Mouse (Mus musculus): ENCODE data around the gene Zfp575. TPM values are rescaled to one million over a fixed set of nuclear protein-coding genes. Genes with fewer than 3 reads are reported as not detected.

The Zfp575 gene
- polyA plus RNA-seq, 1 experiment from 2014 or later: 6.6 TPM

- Histone ChIP-seq H3K36me3 (peaks cover 45% of the 10 kb centered on the region), H3K4me1 (replicated peaks) (peaks cover 9% of the 10 kb centered on the region), H3K4me2 (replicated peaks) (no peak overlapping the region), H3K9me3 (no peaks in the 10 kb centered on the region), H3K27ac (no peak overlapping the region), H3K9ac (replicated peaks) (no peak overlapping the region), H3K4me3 (replicated peaks) (no peak overlapping the region), H3K27me3 (no peaks in the 10 kb centered on the region)
- ATAC-seq: no peak
- WGBS: 91% methylated on average over 12 of the region's 12 CpGs
Measured at GRCm38 (mm10) chr7:24551985-24552759, 35.3 kb downstream of the Zfp575 start.

- whole genome bisulfite sequencing: 31% methylated on average over 13 of the region's 13 CpGs
- Histone ChIP-seq H3K4me2 (replicated peaks) (peak overlapping the region; percentile 75), H3K9ac (replicated peaks) (peak overlapping the region; percentile 79), H3K9me3 (no peaks in the 10 kb centered on the region), H3K4me1 (replicated peaks) (peaks cover 18% of the 10 kb centered on the region), H3K36me3 (peaks cover 19% of the 10 kb centered on the region), H3K4me3 (replicated peaks) (peak overlapping the region; percentile 82), H3K27ac (peak overlapping the region; percentile 64; the same call in 1 of the 2 replicates), H3K27me3 (no peaks in the 10 kb centered on the region)
- ATAC-seq: no peak
Measured at GRCm38 (mm10) chr7:24547534-24548036, 39.9 kb downstream of the Zfp575 start.

- H3K27ac ChIP-seq: peak overlapping the region; percentile 64
- no peaks in the 10 kb centered on the region for H3K9me3 ChIP-seq
- peak overlapping the region; percentile 82 for H3K4me3 ChIP-seq (replicated peaks)
- H3K36me3 ChIP-seq: peaks cover 13% of the 10 kb centered on the region
- H3K4me1 ChIP-seq (replicated peaks): peaks cover 18% of the 10 kb centered on the region
- peak; percentile 98 for ATAC-seq
- H3K9ac ChIP-seq (replicated peaks): peak overlapping the region; percentile 79
- no peaks in the 10 kb centered on the region for H3K27me3 ChIP-seq
- under 1% methylated on average over 57 of the region's 57 CpGs for WGBS
- peak overlapping the region; percentile 75 for H3K4me2 ChIP-seq (replicated peaks)
Measured at GRCm38 (mm10) chr7:24546634-24547389, 40.6 kb downstream of the Zfp575 start.

- peaks cover 18% of the 10 kb centered on the region for H3K4me1 ChIP-seq (replicated peaks)
- H3K4me2 ChIP-seq (replicated peaks): peak within 1 kb of the TSS; percentile 75
- H3K9ac ChIP-seq (replicated peaks): peak within 1 kb of the TSS; percentile 79
- peak within 1 kb of the TSS; percentile 64 for H3K27ac ChIP-seq
- H3K27me3 ChIP-seq: no peaks in the 10 kb centered on the region
- peak within 1 kb of the TSS; percentile 82 for H3K4me3 ChIP-seq (replicated peaks)
- H3K9me3 ChIP-seq: no peaks in the 10 kb centered on the region
- ATAC-seq: peak; percentile 18; the same call in 1 of the 2 replicates
- H3K36me3 ChIP-seq: peaks cover 13% of the 10 kb centered on the region
- WGBS: 38% methylated on average over 13 of the region's 13 CpGs
Measured at GRCm38 (mm10) chr7:24546068-24546614, 41.3 kb downstream of the Zfp575 start, which contains the start of the genes Pinlyp and Xrcc1. Gene Pinlyp, minus strand, starts transcription at chr7:24546118. Gene Xrcc1, plus strand, starts transcription at chr7:24546289.

- 87% methylated on average over 2 of the region's 2 CpGs for WGBS
- Histone ChIP-seq H3K36me3 (peaks cover 8% of the 10 kb centered on the region), H3K4me1 (replicated peaks) (peaks cover 18% of the 10 kb centered on the region), H3K4me2 (replicated peaks) (no peak overlapping the region), H3K27me3 (no peaks in the 10 kb centered on the region), H3K9me3 (no peaks in the 10 kb centered on the region), H3K27ac (no peak overlapping the region), H3K9ac (replicated peaks) (no peak overlapping the region), H3K4me3 (replicated peaks) (no peak overlapping the region)
- ATAC-seq: no peak
Measured at GRCm38 (mm10) chr7:24544506-24544905, 42.9 kb downstream of the Zfp575 start.

- Histone ChIP-seq H3K36me3 (peaks cover 26% of the 10 kb centered on the region), H3K4me2 (replicated peaks) (no peak overlapping the region), H3K4me1 (replicated peaks) (peaks cover 15% of the 10 kb centered on the region), H3K27ac (no peak overlapping the region), H3K27me3 (no peaks in the 10 kb centered on the region), H3K9me3 (no peaks in the 10 kb centered on the region), H3K4me3 (replicated peaks) (no peak overlapping the region), H3K9ac (replicated peaks) (no peak overlapping the region)
- ATAC-seq: no peak
- WGBS: 95% methylated on average over 4 of the region's 4 CpGs
Measured at GRCm38 (mm10) chr7:24539686-24540085, 47.8 kb downstream of the Zfp575 start.

- 80% methylated on average over 5 of the region's 5 CpGs for WGBS
- peaks cover 25% of the 10 kb centered on the region for H3K4me1 ChIP-seq (replicated peaks)
- ATAC-seq: 0 out of 2 replicates have a peak, but pooled peaks have one; percentile 1
Measured at GRCm38 (mm10) chr7:24538701-24539100, 48.7 kb downstream of the Zfp575 start.

GRCm38 (mm10) chr7:24538154-24538553 is 49.3 kb downstream of the Zfp575 start:
- H3K9me3 ChIP-seq: no peaks in the 10 kb centered on the region

More at GRCm38 (mm10) chr7:24538701-24539100, 48.7 kb downstream of the Zfp575 start:
- H3K27ac ChIP-seq: no peak overlapping the region
- H3K4me2 ChIP-seq (replicated peaks): no peak overlapping the region
- no peaks in the 10 kb centered on the region for H3K9me3 ChIP-seq
- no peak overlapping the region for H3K9ac ChIP-seq (replicated peaks)
- peaks cover 36% of the 10 kb centered on the region for H3K36me3 ChIP-seq
- peaks cover 2% of the 10 kb centered on the region; the same call in 1 of the 2 replicates for H3K27me3 ChIP-seq
- H3K4me3 ChIP-seq (replicated peaks): no peak overlapping the region

GRCm38 (mm10) chr7:24537591-24537990 is 49.9 kb downstream of the Zfp575 start:
- no peak for ATAC-seq
- no peak overlapping the region for H3K27ac ChIP-seq
- H3K4me2 ChIP-seq (replicated peaks): no peak overlapping the region
- no peaks in the 10 kb centered on the region for H3K9me3 ChIP-seq
- WGBS: 80% methylated on average over 5 of the region's 5 CpGs
- no peak overlapping the region for H3K4me3 ChIP-seq (replicated peaks)
- 0 out of 2 replicates have a peak overlapping the region, but pooled peaks have one; percentile 19 for H3K9ac ChIP-seq (replicated peaks)
- H3K27me3 ChIP-seq: peaks cover 11% of the 10 kb centered on the region
- peaks cover 35% of the 10 kb centered on the region for H3K4me1 ChIP-seq (replicated peaks)
- H3K36me3 ChIP-seq: peaks cover 43% of the 10 kb centered on the region

More at GRCm38 (mm10) chr7:24538154-24538553, 49.3 kb downstream of the Zfp575 start:
- Histone ChIP-seq H3K27me3 (peaks cover 8% of the 10 kb centered on the region), H3K4me1 (replicated peaks) (peaks cover 30% of the 10 kb centered on the region), H3K4me3 (replicated peaks) (no peak overlapping the region), H3K27ac (no peak overlapping the region), H3K36me3 (peaks cover 41% of the 10 kb centered on the region), H3K4me2 (replicated peaks) (no peak overlapping the region), H3K9ac (replicated peaks) (no peak overlapping the region)
- WGBS: 46% methylated on average over 5 of the region's 5 CpGs
- no peak for ATAC-seq

- H3K9ac ChIP-seq (replicated peaks): no peak overlapping the region
- H3K27ac ChIP-seq: no peak overlapping the region
- H3K36me3 ChIP-seq: peaks cover 43% of the 10 kb centered on the region
- H3K27me3 ChIP-seq: peaks cover 11% of the 10 kb centered on the region
- H3K4me3 ChIP-seq (replicated peaks): no peak overlapping the region
- no peak overlapping the region for H3K4me2 ChIP-seq (replicated peaks)
- H3K9me3 ChIP-seq: no peaks in the 10 kb centered on the region
- peaks cover 41% of the 10 kb centered on the region for H3K4me1 ChIP-seq (replicated peaks)
- 84% methylated on average over 4 of the region's 4 CpGs for WGBS
- no peak for ATAC-seq
Measured at GRCm38 (mm10) chr7:24537081-24537480, 50.4 kb downstream of the Zfp575 start.

- Histone ChIP-seq H3K9ac (replicated peaks) (peak overlapping the region; percentile 59), H3K4me1 (replicated peaks) (peaks cover 51% of the 10 kb centered on the region), H3K36me3 (peaks cover 43% of the 10 kb centered on the region), H3K27ac (no peak overlapping the region), H3K4me3 (replicated peaks) (peak overlapping the region; percentile 14), H3K4me2 (replicated peaks) (peak overlapping the region; percentile 42), H3K9me3 (no peaks in the 10 kb centered on the region), H3K27me3 (peaks cover 11% of the 10 kb centered on the region)
- no peak for ATAC-seq
- WGBS: 28% methylated on average over 19 of the region's 19 CpGs
Measured at GRCm38 (mm10) chr7:24534301-24534700, 53.1 kb downstream of the Zfp575 start.
